Mouse (Mus musculus) forebrain, embryonic 11.5 days (tissue): ENCODE results near the gene Cpne6. TPM values are rescaled to one million over a fixed set of nuclear protein-coding genes. Genes with fewer than 3 reads are reported as not detected.

Experiments
- ATAC-seq: fragments of 200-750 bp; cut with Nextera tagmentation; replicated peaks from 2 replicates; pipeline ENCODE4 v1.8.0; 2017; ENCODE audit warnings: moderate TSS enrichment; ENCODE audit not compliant: low FRiP score
- DNase-seq: peaks from one replicate; pipeline ENCODE4 v3.0.0-alpha.2; 2017; ENCODE audit warnings: low spot score
- H3K27ac ChIP-seq: fragments of 300-500 bp; sonication (generic); 2 replicates; pipeline ENCODE4 v1.5.1; 2014; ENCODE audit warnings: low read depth, low read length
- H3K27me3 ChIP-seq: fragments of 300-500 bp; sonication (generic); 2 replicates; pipeline ENCODE4 v1.6.1; 2014; ENCODE audit warnings: mild to moderate bottlenecking, low read length, mixed read lengths; ENCODE audit not compliant: control insufficient read depth, insufficient read depth
- H3K36me3 ChIP-seq: fragments of 300-500 bp; sonication (generic); 2 replicates; pipeline ENCODE4 v1.6.1; 2014; ENCODE audit warnings: mild to moderate bottlenecking, low read length, moderate library complexity, mixed read lengths; ENCODE audit not compliant: control insufficient read depth, insufficient read depth
- H3K4me1 ChIP-seq: fragments of 300-500 bp; sonication (generic); replicated peaks from 2 replicates; pipeline ENCODE4 v1.6.1; 2014; ENCODE audit warnings: low read length, mixed read lengths; ENCODE audit not compliant: control insufficient read depth, insufficient read depth
- H3K4me2 ChIP-seq: fragments of 300-500 bp; sonication (generic); 2 replicates; pipeline ENCODE4 v1.6.1; 2014; ENCODE audit warnings: low read depth, mild to moderate bottlenecking, low read length, moderate library complexity, mixed read lengths; ENCODE audit not compliant: severe bottlenecking
- H3K4me3 ChIP-seq: fragments of 300-500 bp; sonication (generic); 2 replicates; pipeline ENCODE4 v1.5.1; 2014; ENCODE audit warnings: low read depth, low read length
- H3K9ac ChIP-seq: fragments of 300-500 bp; sonication (generic); 2 replicates; pipeline ENCODE4 v1.6.1; 2014; ENCODE audit warnings: low read length
- H3K9me3 ChIP-seq: fragments of 300-500 bp; sonication (generic); 2 replicates; pipeline ENCODE4 v1.6.1; 2016; ENCODE audit warnings: low read length, mixed read lengths; ENCODE audit not compliant: control insufficient read depth
- WGBS: fragments of 180-500 bp; shearing (Covaris S2); extraction: QIAGEN DNeasy Blood & Tissue Kit; methylation state at CpG from one replicate; pipeline ENCODE4 v1.1.7; 2014; 5-methylcytosine and 5-hydroxymethylcytosine counted together
- polyA plus RNA-seq: library from polyadenylated mRNA; unstranded; fragments of >200 nt; fragmentation: Nextera tagmentation; extraction: Ambion mirVana; gene quantifications from 2 replicates; pipeline ENCODE4 v1.2.1, GENCODE M21; 2014

Cpne6 gene
- 0.21 and 0.28 TPM in 2 replicates for polyA plus RNA-seq

GRCm38 (mm10) chr14:55510125-55510731 lies at the start of gene Cpne6:
TSS of gene Cpne6 (plus strand) at chr14:55510445.
- Histone ChIP-seq H3K9ac (no peak within 1 kb of the TSS), H3K4me2 (no peak within 1 kb of the TSS), H3K36me3 (no peaks in the 10 kb centered on the region), H3K27ac (no peak within 1 kb of the TSS), H3K4me3 (no peak within 1 kb of the TSS), H3K9me3 (no peaks in the 10 kb centered on the region), H3K27me3 (no peaks in the 10 kb centered on the region), H3K4me1 (no peaks in the 10 kb centered on the region)
- DNase-seq: no peak
- ATAC-seq: no peak
- WGBS: 75% methylated on average over 22 of the region's 22 CpGs

- no peaks in the 10 kb centered on the region for H3K36me3 ChIP-seq
- 69% methylated on average over 4 of the region's 4 CpGs for WGBS
These were observed 48.5 kb upstream of the Cpne6 start for GRCm38 (mm10) chr14:55461757-55462156.

GRCm38 (mm10) chr14:55466481-55466880 lies 43.8 kb upstream of the Cpne6 start:
- no peak overlapping the region for H3K4me3 ChIP-seq
- H3K4me1 ChIP-seq: no peaks in the 10 kb centered on the region
- no peaks in the 10 kb centered on the region for H3K36me3 ChIP-seq
- DNase-seq (no peak), ATAC-seq (no peak)
- no peak overlapping the region for H3K27ac ChIP-seq
- no peak overlapping the region for H3K9ac ChIP-seq
- H3K9me3 ChIP-seq: no peaks in the 10 kb centered on the region
- H3K4me2 ChIP-seq: no peak overlapping the region
- no peaks in the 10 kb centered on the region for H3K27me3 ChIP-seq
- 77% methylated on average over 4 of the region's 4 CpGs for WGBS

More at GRCm38 (mm10) chr14:55461757-55462156, 48.5 kb upstream of the Cpne6 start:
- Histone ChIP-seq H3K27me3 (no peaks in the 10 kb centered on the region), H3K27ac (no peak overlapping the region), H3K9ac (no peak overlapping the region), H3K9me3 (no peaks in the 10 kb centered on the region), H3K4me1 (no peaks in the 10 kb centered on the region), H3K4me2 (no peak overlapping the region), H3K4me3 (no peak overlapping the region)
- no peak for ATAC-seq
- no peak for DNase-seq

- H3K9ac ChIP-seq: no peak overlapping the region
- no peaks in the 10 kb centered on the region for H3K4me1 ChIP-seq
- DNase-seq (no peak), ATAC-seq (no peak)
- H3K4me3 ChIP-seq: no peak overlapping the region
- WGBS: 79% methylated on average over 7 of the region's 7 CpGs
- no peaks in the 10 kb centered on the region for H3K36me3 ChIP-seq
- no peaks in the 10 kb centered on the region for H3K27me3 ChIP-seq
- H3K9me3 ChIP-seq: no peaks in the 10 kb centered on the region
- no peak overlapping the region for H3K4me2 ChIP-seq
- no peak overlapping the region for H3K27ac ChIP-seq
These were observed 43.1 kb upstream of the Cpne6 start for GRCm38 (mm10) chr14:55467108-55467507.

- Histone ChIP-seq H3K27me3 (no peaks in the 10 kb centered on the region), H3K4me2 (no peak overlapping the region), H3K4me3 (no peak overlapping the region), H3K36me3 (no peaks in the 10 kb centered on the region), H3K4me1 (no peaks in the 10 kb centered on the region), H3K9ac (no peak overlapping the region), H3K27ac (no peak overlapping the region), H3K9me3 (no peaks in the 10 kb centered on the region)
- 95% methylated on average over 2 of the region's 2 CpGs for WGBS
- no peak for ATAC-seq
- DNase-seq: no peak
These were observed 41.9 kb upstream of the Cpne6 start for GRCm38 (mm10) chr14:55468301-55468741.

- 91% methylated on average over 2 of the region's 2 CpGs for WGBS
- Histone ChIP-seq H3K9ac (no peak overlapping the region), H3K4me3 (no peak overlapping the region), H3K27me3 (no peaks in the 10 kb centered on the region), H3K9me3 (no peaks in the 10 kb centered on the region), H3K36me3 (no peaks in the 10 kb centered on the region), H3K27ac (no peak overlapping the region), H3K4me1 (no peaks in the 10 kb centered on the region), H3K4me2 (no peak overlapping the region)
- DNase-seq: no peak
- ATAC-seq: no peak
These were observed 41.2 kb upstream of the Cpne6 start for GRCm38 (mm10) chr14:55469041-55469440.

- WGBS: 86% methylated on average over 6 of the region's 6 CpGs
- H3K27me3 ChIP-seq: no peaks in the 10 kb centered on the region
These were observed 40.4 kb upstream of the Cpne6 start for GRCm38 (mm10) chr14:55469821-55470220.

GRCm38 (mm10) chr14:55470806-55471205 lies 39.4 kb upstream of the Cpne6 start:
- Histone ChIP-seq H3K27me3 (no peaks in the 10 kb centered on the region), H3K36me3 (no peaks in the 10 kb centered on the region), H3K4me3 (no peak overlapping the region), H3K9ac (no peak overlapping the region), H3K4me1 (no peaks in the 10 kb centered on the region), H3K4me2 (no peak overlapping the region), H3K9me3 (no peaks in the 10 kb centered on the region), H3K27ac (no peak overlapping the region)
- ATAC-seq (no peak), DNase-seq (no peak)
- WGBS: 22% methylated on average over 10 of the region's 10 CpGs

More at GRCm38 (mm10) chr14:55469821-55470220, 40.4 kb upstream of the Cpne6 start:
- H3K36me3 ChIP-seq: no peaks in the 10 kb centered on the region
- no peaks in the 10 kb centered on the region for H3K9me3 ChIP-seq
- no peak overlapping the region for H3K9ac ChIP-seq
- ATAC-seq (no peak), DNase-seq (no peak)
- no peak overlapping the region for H3K27ac ChIP-seq
- H3K4me1 ChIP-seq: no peaks in the 10 kb centered on the region
- H3K4me3 ChIP-seq: no peak overlapping the region
- H3K4me2 ChIP-seq: no peak overlapping the region

- Histone ChIP-seq H3K4me3 (no peak overlapping the region), H3K27ac (no peak overlapping the region), H3K4me2 (no peak overlapping the region), H3K36me3 (no peaks in the 10 kb centered on the region), H3K27me3 (no peaks in the 10 kb centered on the region), H3K9ac (no peak overlapping the region), H3K9me3 (no peaks in the 10 kb centered on the region), H3K4me1 (0 out of 2 replicates have a peak, but pooled peaks cover 2% of the 10 kb centered on the region)
- ATAC-seq (no peak), DNase-seq (no peak)
- 74% methylated on average over 2 of the region's 2 CpGs for WGBS
These were observed 34.6 kb upstream of the Cpne6 start for GRCm38 (mm10) chr14:55475654-55476053.
